Mouse (Mus musculus) embryonic facial prominence, embryonic 10.5 days (tissue): ENCODE data around the gene Adamts13. TPM values are rescaled to one million over a fixed set of nuclear protein-coding genes. Genes with fewer than 3 reads are reported as not detected.

Experiments used
- DNase-seq: peaks from one replicate; pipeline ENCODE4 v3.0.0-alpha.2; 2017; ENCODE audit warnings: low spot score
- H3K27ac ChIP-seq: fragments of 300-500 bp; sonication (generic); replicated peaks from 2 replicates; pipeline ENCODE4 v1.5.1; 2016; ENCODE audit warnings: mild to moderate bottlenecking
- H3K27me3 ChIP-seq: fragments of 300-500 bp; sonication (generic); replicated peaks from 2 replicates; pipeline ENCODE4 v1.6.1; 2016; ENCODE audit warnings: low read depth, mild to moderate bottlenecking; ENCODE audit not compliant: poor library complexity, severe bottlenecking
- H3K36me3 ChIP-seq: fragments of 300-500 bp; sonication (generic); replicated peaks from 2 replicates; pipeline ENCODE4 v1.6.1; 2016; ENCODE audit warnings: mild to moderate bottlenecking, moderate library complexity
- H3K4me1 ChIP-seq: fragments of 300-500 bp; sonication (generic); 2 replicates; pipeline ENCODE4 v1.6.1; 2016
- H3K4me3 ChIP-seq: fragments of 300-500 bp; sonication (generic); 2 replicates; pipeline ENCODE4 v1.5.1; 2016; ENCODE audit warnings: mild to moderate bottlenecking, moderate library complexity
- H3K9me3 ChIP-seq: fragments of 300-500 bp; sonication (generic); 2 replicates; pipeline ENCODE4 v1.6.1; 2016; ENCODE audit warnings: mild to moderate bottlenecking
- WGBS: fragments of 180-500 bp; shearing (Covaris S2); methylation state at CpG from one replicate; pipeline ENCODE4 v1.1.7; 2016; 5-methylcytosine and 5-hydroxymethylcytosine counted together
- polyA plus RNA-seq: library from polyadenylated mRNA; unstranded; fragments of >200 nt; fragmentation: Nextera tagmentation; extraction: Ambion mirVana; gene quantifications from 2 replicates; pipeline ENCODE4 v1.2.1, GENCODE M21; 2016

Adamts13 gene
- polyA plus RNA-seq, 1 experiment from 2014 or later = not detected

GRCm38 (mm10) chr2:27045979-27046770 is 73.0 kb downstream of the Adamts13 start:
- 0 out of 2 replicates have a peak, but pooled peaks cover 8% of the 10 kb centered on the region for H3K27me3 ChIP-seq
- H3K27ac ChIP-seq = no peak overlapping the region
- H3K9me3 ChIP-seq = no peaks in the 10 kb centered on the region
- no peak overlapping the region for H3K4me3 ChIP-seq
- WGBS = 75% methylated on average over 8 of the region's 8 CpGs
- peaks cover 5% of the 10 kb centered on the region for H3K4me1 ChIP-seq
- no peak for DNase-seq
- no peaks in the 10 kb centered on the region for H3K36me3 ChIP-seq

GRCm38 (mm10) chr2:27049408-27049807 is 76.2 kb downstream of the Adamts13 start:
- no peaks in the 10 kb centered on the region for H3K9me3 ChIP-seq
- WGBS = 56% methylated on average over 6 of the region's 6 CpGs
- H3K27ac ChIP-seq = no peak overlapping the region
- no peak for DNase-seq
- H3K4me1 ChIP-seq = peaks cover 5% of the 10 kb centered on the region
- H3K4me3 ChIP-seq = no peak overlapping the region
- 0 out of 2 replicates have a peak, but pooled peaks cover 8% of the 10 kb centered on the region for H3K27me3 ChIP-seq
- no peaks in the 10 kb centered on the region for H3K36me3 ChIP-seq

GRCm38 (mm10) chr2:27058251-27058650 is 85.0 kb downstream of the Adamts13 start:
- Histone ChIP-seq H3K4me3 (no peak overlapping the region), H3K4me1 (peaks cover 7% of the 10 kb centered on the region), H3K36me3 (no peaks in the 10 kb centered on the region), H3K27ac (no peak overlapping the region), H3K9me3 (no peaks in the 10 kb centered on the region), H3K27me3 (no peaks in the 10 kb centered on the region)
- DNase-seq = no peak
- 62% methylated on average over 4 of the region's 4 CpGs for WGBS

GRCm38 (mm10) chr2:27058751-27059150 is 85.5 kb downstream of the Adamts13 start:
- H3K9me3 ChIP-seq = no peaks in the 10 kb centered on the region
- no peaks in the 10 kb centered on the region for H3K27me3 ChIP-seq
- no peak for DNase-seq
- H3K4me1 ChIP-seq = peaks cover 7% of the 10 kb centered on the region
- no peak overlapping the region for H3K27ac ChIP-seq
- WGBS = 55% methylated on average over 12 of the region's 12 CpGs
- no peak overlapping the region for H3K4me3 ChIP-seq
- H3K36me3 ChIP-seq = no peaks in the 10 kb centered on the region

- Histone ChIP-seq H3K27me3 (no peaks in the 10 kb centered on the region), H3K27ac (no peak overlapping the region), H3K4me3 (no peak overlapping the region), H3K9me3 (no peaks in the 10 kb centered on the region), H3K36me3 (no peaks in the 10 kb centered on the region), H3K4me1 (peaks cover 7% of the 10 kb centered on the region)
- WGBS = 91% methylated on average over 9 of the region's 9 CpGs
- DNase-seq = no peak
These were observed 86.0 kb downstream of the Adamts13 start for GRCm38 (mm10) chr2:27059187-27059586.

Other genes with a start within 250 kb of the Adamts13 start
- not detected in 2 replicates for gene Abo, start 108.4 kb upstream of the Adamts13 start, polyA plus RNA-seq
- 33.5 and 37.1 TPM in 2 replicates for gene Surf6, start 70.5 kb upstream of the Adamts13 start, polyA plus RNA-seq
- gene Med22, start 62.7 kb upstream of the Adamts13 start, polyA plus RNA-seq = 87.2 and 91.1 TPM in 2 replicates
- 720 and 721 TPM in 2 replicates for gene Rpl7a, start 62.7 kb upstream of the Adamts13 start, polyA plus RNA-seq
- gene Surf2, start 57.0 kb upstream of the Adamts13 start, polyA plus RNA-seq = 56.7 and 58.5 TPM in 2 replicates
- 44.5 and 48.6 TPM in 2 replicates for gene Surf1, start 56.9 kb upstream of the Adamts13 start, polyA plus RNA-seq
- gene Surf4, start 39.5 kb upstream of the Adamts13 start, polyA plus RNA-seq = 158 and 160 TPM in 2 replicates
- gene Stkld1, start 39.4 kb upstream of the Adamts13 start, polyA plus RNA-seq = 0.11 and 0.14 TPM in 2 replicates
- 56.0 and 59.1 TPM in 2 replicates for gene Rexo4, start 9.0 kb upstream of the Adamts13 start, polyA plus RNA-seq
- gene Cacfd1, start 36.5 kb downstream of the Adamts13 start, polyA plus RNA-seq = 91.0 and 97.4 TPM in 2 replicates
- 1.4 and 2.3 TPM in 2 replicates for gene Slc2a6, start 54.6 kb downstream of the Adamts13 start, polyA plus RNA-seq
- gene Mymk, start 98.8 kb downstream of the Adamts13 start, polyA plus RNA-seq = 0.17 TPM in 1 of 2 replicates, not detected in the other
- 2.1 and 3.0 TPM in 2 replicates for gene Adamtsl2, start 106.0 kb downstream of the Adamts13 start, polyA plus RNA-seq
- gene Fam163b, start 169.1 kb downstream of the Adamts13 start, polyA plus RNA-seq = 0.06 and 0.10 TPM in 2 replicates
- gene Dbh, start 191.8 kb downstream of the Adamts13 start, polyA plus RNA-seq = 0.25 and 0.87 TPM in 2 replicates